Comparison of ENCODE assay signal across 18 mouse cellular contexts in the genomic region with DNA sequence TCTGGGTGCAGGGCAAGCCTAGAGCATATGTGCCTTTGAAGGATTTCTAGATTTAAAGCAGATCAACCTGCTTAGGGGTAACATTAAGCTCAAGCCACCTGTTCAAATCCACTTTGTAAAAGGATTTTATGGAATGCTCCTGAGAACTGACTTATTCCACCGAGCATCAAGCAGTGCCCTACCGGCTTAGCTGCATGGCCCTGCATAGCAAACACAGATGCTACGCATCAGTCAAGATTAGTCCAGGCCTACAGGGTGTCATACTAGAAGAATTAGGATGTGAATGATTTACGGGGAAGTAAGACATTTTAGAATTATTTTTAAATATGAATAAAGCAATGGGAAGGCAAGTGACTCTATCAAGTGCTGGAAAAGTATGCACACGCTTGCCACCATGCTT.
"Had no signal": no experiment of that assay in that cellular context is flagged by ENCODE, and none has a peak within 500 bp of the region (broad histone marks: within the 10 kb centered on the region; RNA-seq: fewer than 3 reads in every experiment).

No protein-coding gene starts in this region.

- H3K36me3 ChIP-seq: liver, embryonic 13.5 days; midbrain, embryonic 12.5 days; midbrain, embryonic 15.5 days; neural tube, embryonic 12.5 days; neural tube, embryonic 15.5 days; stomach, embryonic 15.5 days had no signal

- H3K4me1 ChIP-seq: liver, embryonic 13.5 days; midbrain, embryonic 12.5 days; midbrain, embryonic 15.5 days; neural tube, embryonic 12.5 days; neural tube, embryonic 15.5 days; stomach, embryonic 15.5 days had no signal

- H3K9ac ChIP-seq: liver, embryonic 13.5 days; midbrain, embryonic 12.5 days; midbrain, embryonic 15.5 days; neural tube, embryonic 12.5 days; neural tube, embryonic 15.5 days; stomach, embryonic 15.5 days had no signal

- DNase-seq: kidney, adult 8-10 months; kidney, postnatal 14 days; kidney, postnatal 4 days; left cerebral cortex, postnatal 4 days; liver, embryonic 13.5 days; lung, adult 2 months; lung, postnatal 14 days; lung, postnatal 4 days; right cerebral cortex, adult 18-20 months; right cerebral cortex, postnatal 14 days; right cerebral cortex, postnatal 4 days; thymus, postnatal 25 days had no signal

- H3K27ac ChIP-seq: liver, embryonic 13.5 days; midbrain, embryonic 12.5 days; midbrain, embryonic 15.5 days; neural tube, embryonic 12.5 days; neural tube, embryonic 15.5 days; stomach, embryonic 15.5 days had no signal

- H3K9me3 ChIP-seq: liver, embryonic 13.5 days; midbrain, embryonic 12.5 days; midbrain, embryonic 15.5 days; neural tube, embryonic 12.5 days; neural tube, embryonic 15.5 days; stomach, embryonic 15.5 days had no signal

- ATAC-seq: intestine, postnatal 0 days; midbrain, embryonic 15.5 days had no signal

- H3K27me3 ChIP-seq: liver, embryonic 13.5 days; midbrain, embryonic 12.5 days; midbrain, embryonic 15.5 days; neural tube, embryonic 12.5 days; neural tube, embryonic 15.5 days; stomach, embryonic 15.5 days had no signal

- H3K4me2 ChIP-seq: liver, embryonic 13.5 days; midbrain, embryonic 12.5 days; midbrain, embryonic 15.5 days; neural tube, embryonic 12.5 days; neural tube, embryonic 15.5 days; stomach, embryonic 15.5 days had no signal

- H3K4me3 ChIP-seq: liver, embryonic 13.5 days; midbrain, embryonic 12.5 days; midbrain, embryonic 15.5 days; neural tube, embryonic 12.5 days; neural tube, embryonic 15.5 days; stomach, embryonic 15.5 days had no signal
